Mouse (Mus musculus) cerebellum, adult 8-10 months (tissue): ENCODE data around the gene Pbx1.

Source experiments
- DNase-seq: peaks from one replicate; pipeline ENCODE4 v3.0.0; 2022

Pbx1 gene

GRCm38 (mm10) chr1:168425017-168425705 is 6.9 kb downstream of the Pbx1 start:
- DNase-seq: no peak

DNA sequence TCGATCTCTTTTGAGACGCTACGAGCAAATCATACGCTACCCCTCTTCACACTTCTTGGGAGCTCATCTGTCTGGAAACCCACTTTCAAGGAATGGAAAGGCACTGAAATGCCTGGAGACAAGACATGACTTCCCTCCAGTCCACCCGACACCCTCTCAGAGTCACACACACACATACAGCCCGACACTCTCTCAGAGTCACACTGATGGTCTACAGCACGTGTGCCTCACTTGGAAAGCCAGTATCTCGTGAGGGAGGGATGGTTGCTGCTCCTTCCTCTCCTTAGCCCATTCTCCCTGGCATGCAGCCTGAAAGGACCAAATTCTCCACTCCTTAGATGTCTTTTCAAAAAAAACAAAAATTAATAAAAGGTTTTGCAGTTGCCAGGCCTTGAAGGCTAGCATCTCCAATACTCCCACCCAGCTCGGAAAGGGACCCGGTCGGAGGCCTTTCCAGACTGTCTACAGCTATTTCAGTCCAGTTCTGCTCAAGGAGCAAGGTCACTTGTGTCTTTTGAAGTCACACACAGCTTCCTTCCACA is 8.6 kb downstream of the Pbx1 start:
- no peak for DNase-seq

DNA sequence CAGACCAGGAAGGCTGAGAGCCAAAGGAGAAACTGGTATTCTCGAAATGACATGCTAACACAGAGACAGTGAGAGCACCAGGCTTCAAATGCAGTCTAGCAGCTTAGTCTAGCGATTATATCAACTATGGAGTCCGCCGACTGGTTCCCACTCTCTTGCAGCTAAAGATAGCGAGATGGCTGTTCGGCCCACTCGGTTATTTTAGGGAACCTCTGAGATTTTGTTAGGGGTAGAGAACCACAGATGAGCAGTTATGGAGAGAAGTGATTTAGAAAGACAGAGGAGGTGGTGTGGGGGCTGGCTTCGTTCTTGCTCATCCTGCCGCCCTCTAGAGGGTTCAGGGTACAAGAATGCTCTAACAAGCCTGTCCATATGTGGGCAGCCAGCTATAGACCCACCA is 13.2 kb downstream of the Pbx1 start:
- DNase-seq: no peak

DNA sequence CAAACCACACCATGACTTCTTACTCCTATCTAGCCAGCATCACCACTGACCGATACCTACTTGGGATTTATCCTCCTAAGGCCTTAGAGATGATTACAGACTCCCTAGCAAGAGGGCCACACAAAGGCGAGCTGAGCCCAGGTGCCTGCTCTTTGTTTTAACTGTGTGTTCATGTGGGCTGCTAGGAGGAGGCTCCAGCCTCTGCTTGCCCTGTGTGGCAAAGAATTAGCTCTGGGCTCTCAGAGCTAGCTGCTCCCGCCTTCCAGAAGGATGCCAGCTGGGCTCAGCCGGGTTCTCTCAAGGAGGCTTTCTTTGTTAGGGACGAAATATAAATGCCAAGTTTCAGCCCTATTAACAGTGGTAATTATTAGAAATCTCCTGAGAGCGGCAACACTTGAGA is 14.4 kb downstream of the Pbx1 start:
- DNase-seq: no peak

DNA sequence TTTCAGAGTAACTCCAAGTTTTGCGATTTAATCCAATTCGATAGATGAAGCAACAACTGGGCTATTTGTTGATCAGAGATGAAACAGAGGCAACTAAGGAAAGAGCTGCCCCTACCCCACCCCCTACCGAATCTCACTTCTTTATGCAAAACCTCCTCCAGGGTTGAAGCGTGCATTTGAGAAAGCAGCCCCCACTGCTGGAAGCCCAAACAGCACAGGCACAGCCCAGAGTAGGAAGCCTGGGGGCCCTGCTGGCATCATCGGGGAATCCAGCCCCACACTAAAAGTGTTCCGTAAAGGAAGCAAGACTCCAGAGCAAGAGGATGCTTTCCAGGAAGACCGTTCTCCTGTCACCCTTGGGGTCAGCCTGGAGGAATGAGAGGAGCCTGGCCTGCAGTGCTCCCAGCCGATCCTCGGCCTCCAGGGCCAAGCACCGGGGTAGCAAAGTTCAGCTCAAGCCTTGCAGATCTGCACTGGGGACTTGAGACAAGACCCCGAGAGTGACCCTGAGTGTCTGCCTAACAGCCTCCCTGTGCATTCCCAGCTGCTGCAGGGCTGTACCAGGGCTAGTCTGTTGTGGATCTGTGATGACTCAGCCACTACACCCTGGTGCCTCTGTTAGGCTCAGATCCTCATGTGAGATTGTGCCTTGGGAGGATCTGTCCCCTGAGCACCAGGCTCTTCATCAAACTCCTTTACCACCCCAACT is 15.2 kb downstream of the Pbx1 start:
- DNase-seq: no peak

GRCm38 (mm10) chr1:168410611-168411010 is 21.5 kb downstream of the Pbx1 start:
- DNase-seq: no peak

DNA sequence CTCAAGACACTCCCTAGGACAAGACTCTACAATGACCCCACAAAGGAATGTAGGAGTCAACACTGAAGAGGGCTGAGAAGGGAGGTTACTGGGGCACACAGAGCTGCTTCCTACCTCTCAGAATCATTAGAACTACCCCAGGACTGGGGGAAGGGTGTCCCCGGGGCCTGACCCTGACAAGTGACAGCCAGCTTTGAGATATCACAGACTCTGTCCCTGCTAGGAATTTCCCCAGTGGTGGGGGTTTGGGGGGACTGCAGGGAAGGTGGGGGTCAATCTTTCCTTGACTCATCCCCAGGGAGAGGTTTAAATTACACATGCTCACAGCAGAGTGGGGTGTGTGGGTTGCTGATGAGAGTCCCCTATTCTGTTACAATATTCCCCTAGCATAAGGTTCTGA is 22.0 kb downstream of the Pbx1 start:
- no peak for DNase-seq

GRCm38 (mm10) chr1:168408757-168409156 is 23.3 kb downstream of the Pbx1 start:
- no peak for DNase-seq

GRCm38 (mm10) chr1:168407958-168408357 is 24.1 kb downstream of the Pbx1 start:
- DNase-seq: no peak

- no peak for DNase-seq
Observed at GRCm38 (mm10) chr1:168406291-168406675, 25.8 kb downstream of the Pbx1 start.

DNA sequence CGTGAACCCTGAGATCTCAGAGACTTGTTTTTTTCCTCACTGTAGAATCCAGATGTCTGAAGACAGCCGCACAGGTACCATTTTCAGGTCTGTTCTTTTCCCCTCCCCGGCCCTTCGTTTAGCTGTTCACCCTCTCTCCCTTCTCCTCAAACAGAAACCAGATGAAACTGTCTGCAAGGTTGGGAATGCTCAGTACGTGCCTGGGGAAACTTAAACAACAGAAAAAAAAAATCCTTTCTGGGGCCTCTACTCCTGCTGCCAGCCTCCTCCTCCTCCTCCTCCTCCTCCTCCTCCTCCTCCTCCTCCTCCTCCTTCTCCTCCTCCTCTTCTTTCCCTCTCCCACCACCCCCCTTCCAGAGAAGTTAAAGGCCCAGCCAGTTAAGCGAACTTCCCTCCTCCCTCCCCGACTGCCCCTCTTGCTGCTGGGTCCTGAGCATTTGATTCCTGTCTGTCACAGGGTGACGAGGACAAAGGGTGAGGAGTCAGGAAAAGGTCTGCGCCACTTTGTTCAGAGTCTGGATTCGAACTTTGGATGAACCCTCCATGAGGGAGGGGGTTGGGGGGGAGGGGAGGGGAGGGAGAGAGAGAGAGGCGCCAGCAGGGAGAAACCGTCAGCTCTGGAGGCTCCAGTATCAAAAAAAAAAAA is 26.3 kb downstream of the Pbx1 start:
- DNase-seq: no peak

DNA sequence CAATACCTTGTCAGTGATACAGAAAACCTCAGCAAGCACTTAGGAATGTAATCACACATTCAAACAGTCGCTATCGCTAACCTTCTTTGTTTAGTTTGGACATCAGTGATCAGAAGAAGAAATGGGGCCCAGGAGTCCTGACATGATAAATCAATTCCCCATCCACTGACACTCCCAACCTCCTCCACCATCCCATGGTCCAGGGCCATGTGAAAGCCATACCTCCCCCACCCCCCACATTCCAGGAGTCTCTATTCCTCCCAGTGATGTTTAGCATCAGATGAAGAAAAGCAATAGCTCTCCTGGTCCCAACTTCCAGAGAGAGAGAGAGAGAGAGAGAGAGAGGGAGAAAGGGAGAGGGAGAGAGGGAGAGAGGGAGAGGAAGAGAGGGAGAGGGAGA is 28.5 kb downstream of the Pbx1 start:
- no peak for DNase-seq

DNA sequence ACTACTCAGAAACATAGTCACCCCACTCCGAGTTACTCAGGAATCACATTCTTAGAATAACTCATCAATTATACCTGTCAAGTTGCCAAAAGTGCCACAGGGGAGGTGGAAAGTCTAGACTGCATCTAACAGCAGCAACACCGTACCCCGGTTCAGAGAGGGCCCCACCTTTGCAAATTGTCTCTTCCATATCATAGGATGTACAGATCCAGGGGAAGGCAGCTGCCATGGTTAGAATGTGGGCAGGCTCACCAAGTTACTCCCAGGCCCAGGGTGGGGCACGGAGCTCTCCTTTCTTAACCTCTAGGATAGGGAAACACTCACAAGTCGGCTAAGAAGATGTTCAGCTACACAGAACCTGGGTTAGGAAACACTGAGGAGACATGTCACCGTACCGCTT is 29.4 kb downstream of the Pbx1 start:
- no peak for DNase-seq

DNA sequence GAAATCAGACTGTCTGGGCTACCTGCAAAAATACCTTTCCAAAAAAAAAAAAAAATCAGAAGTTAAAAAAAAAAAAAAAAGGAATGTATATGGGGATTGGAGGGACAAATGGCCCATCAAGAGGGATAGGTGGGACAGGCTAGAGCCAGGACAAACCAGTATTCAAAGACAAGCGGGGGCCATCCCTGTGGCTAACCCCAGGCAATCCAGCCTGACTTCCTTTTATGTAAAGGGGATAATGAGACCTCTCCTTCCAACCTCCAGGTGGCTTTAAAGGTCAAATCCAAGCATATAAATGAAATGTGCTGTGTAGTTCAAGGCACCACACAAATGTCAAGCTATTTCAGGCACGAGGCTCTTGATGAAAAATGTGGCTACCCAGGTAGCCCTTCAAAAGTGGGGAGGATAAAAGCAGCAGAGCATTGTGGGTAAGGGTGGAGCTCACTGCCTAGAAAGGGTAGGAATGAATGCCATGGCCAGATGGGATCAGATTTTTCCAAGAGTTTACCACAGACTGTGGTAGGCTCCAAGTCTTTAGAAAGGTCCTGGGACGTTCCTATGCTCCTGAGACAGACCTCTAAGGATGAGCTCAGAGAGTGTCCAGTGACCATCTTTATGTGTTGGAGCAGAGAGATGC is 36.4 kb downstream of the Pbx1 start:
- DNase-seq: no peak

DNA sequence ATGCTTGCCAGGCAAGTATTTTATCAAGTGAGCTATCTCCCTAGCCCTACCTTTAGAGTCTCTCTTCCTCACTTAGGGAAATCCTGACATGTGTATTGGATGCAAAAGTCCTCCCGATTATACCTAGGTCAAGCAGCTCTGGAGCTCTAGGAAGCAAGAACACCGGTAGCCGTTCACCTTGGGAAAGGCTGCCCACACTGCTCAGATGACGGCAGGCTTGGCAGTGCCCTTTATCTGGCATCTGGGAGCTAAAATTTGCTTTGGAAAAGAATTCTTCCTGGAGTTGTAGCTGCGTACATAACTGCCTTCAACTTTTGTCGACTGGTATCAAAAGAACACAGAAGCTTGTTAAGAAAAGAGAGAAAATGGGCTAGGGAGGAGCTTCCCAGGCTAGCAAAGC is 37.5 kb downstream of the Pbx1 start:
- no peak for DNase-seq

DNA sequence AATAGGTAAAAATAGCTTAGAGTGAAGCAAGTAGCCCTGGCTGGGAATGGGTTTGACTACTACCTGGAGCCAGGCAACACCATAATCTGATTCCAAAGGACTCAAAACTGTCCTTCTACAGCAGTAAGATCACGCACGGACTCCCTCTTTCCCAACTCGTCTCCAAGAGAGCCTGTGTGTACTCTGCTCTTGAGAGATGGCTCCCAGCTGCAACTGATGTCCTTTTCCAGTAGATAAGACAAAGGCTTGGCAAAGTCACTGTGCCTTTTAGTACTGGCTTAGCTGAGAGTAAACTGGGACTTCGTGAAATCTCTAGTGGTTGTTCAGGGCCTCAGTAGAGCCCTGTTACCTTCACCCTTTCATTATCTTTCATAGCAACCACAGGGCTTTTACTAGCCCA is 38.6 kb downstream of the Pbx1 start:
- DNase-seq: no peak

DNA sequence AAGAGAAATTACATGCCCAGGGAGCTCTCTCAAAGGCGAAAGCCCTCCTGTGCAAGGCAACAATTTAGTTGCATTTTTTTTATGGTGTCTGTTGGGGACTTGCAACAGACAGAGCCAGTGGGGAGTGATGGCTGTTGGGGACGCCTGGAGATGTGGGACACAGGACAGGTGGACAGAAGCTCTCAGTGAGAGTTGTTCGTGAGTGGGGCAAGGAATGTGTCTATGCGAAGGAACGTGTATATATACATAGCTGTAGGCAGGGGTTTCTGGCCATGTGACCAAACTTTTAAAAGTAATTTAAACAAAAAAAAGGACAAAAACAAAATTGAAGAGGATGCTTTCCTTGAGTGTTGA is 39.6 kb downstream of the Pbx1 start:
- DNase-seq: no peak

DNA sequence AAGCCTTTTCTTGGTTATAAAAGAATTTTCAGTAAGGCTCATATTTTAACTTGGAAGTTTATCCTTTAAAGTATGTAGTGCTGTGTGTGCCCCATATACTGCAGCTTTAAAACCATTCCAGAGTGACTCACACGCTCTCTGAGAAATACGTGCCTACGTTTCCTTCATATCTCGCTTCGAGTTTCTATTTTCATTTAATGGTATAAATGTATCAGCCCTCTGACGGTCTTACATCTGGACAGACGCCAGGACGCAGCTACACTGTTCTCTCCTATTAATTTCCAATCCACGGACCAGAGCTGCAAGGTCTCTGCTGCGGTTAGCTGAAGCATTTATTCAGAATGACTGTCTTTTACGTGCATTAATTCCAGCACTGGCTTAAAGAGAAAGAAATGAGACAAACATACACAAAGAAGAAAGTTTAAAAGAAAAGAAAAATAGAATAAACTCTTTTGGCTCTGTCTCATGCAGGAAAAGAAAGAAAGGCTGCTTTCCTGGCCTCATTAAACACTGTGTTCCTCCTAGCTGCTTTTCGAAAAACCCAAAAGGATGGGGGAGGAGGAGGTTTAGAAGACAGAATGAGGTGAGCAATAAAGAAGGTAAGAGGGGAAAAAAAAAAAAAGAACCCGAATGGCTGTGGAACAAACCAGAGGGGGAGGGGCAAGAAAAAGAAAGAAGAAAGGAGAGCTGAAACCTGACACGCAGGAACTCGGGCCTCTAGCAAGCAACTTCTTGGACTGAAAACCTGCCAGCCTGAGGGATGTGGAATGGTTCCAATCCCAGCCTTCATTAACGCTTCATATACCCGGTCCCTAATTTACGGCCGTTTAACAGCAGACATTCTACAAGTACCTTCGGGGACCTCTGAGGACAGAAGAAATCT is 40.2 kb downstream of the Pbx1 start:
- DNase-seq: peak; percentile 31

DNA sequence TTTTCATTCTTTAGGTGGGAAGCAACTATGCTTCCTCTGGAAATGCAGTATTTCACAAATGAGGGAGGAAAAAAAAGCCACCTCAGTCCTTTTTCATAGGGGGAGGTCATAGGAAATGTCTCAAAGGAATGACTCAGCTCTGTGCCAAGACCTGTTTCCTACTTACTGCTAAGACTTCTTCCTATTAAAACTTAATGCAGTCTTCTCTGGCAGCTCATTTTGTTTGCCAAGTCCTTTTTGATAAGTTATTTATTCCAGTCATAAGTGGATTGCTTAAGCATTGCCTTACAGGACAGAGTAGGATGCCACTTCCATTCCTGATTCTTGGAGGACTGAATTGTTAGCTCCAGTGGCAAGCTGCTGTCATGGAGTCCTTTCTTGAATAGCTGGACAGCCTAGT is 41.3 kb downstream of the Pbx1 start:
- no peak for DNase-seq

- no peak for DNase-seq
Observed at GRCm38 (mm10) chr1:168386159-168386558, 45.9 kb downstream of the Pbx1 start.

GRCm38 (mm10) chr1:168384594-168384955 is 47.5 kb downstream of the Pbx1 start:
- DNase-seq: no peak

DNA sequence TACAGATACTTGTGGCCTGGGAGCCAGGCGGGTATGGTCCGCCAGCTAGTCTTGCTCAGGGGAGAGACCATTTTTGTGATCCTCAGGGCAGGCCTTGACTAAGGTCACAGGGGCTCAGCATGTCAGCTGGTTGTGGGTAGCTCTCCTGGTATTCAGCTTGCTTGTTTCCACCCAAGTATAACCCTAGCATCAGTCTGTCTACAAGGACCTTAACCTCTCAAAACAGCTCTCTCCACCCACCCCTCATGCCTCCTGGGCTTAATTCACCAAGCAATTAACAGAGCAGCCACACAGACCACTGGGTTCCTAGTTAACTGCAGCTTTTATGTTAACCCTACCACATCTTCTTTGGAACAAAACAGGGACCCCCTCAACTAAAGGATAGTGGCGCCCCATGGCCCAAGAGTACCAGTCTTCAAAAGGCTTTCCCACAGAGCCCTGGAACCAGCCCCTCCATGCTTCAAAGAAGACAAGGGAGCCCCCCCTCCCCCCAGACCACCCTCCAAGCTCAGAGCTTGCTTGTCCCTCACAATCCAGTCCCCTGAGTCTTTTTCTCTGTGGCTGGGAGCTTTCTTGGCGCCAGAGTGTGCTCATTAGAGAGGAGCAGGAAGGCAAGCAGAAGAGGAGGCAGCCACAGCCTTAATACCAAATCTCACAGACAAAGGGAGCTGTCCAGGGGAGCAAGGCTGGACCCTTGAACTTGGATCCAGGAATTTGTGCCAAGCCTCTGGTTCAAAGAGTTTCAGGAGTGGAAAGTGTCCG is 48.1 kb downstream of the Pbx1 start:
- no peak for DNase-seq
